Mouse (Mus musculus): ENCODE results near the gene Dvl2.

DNA sequence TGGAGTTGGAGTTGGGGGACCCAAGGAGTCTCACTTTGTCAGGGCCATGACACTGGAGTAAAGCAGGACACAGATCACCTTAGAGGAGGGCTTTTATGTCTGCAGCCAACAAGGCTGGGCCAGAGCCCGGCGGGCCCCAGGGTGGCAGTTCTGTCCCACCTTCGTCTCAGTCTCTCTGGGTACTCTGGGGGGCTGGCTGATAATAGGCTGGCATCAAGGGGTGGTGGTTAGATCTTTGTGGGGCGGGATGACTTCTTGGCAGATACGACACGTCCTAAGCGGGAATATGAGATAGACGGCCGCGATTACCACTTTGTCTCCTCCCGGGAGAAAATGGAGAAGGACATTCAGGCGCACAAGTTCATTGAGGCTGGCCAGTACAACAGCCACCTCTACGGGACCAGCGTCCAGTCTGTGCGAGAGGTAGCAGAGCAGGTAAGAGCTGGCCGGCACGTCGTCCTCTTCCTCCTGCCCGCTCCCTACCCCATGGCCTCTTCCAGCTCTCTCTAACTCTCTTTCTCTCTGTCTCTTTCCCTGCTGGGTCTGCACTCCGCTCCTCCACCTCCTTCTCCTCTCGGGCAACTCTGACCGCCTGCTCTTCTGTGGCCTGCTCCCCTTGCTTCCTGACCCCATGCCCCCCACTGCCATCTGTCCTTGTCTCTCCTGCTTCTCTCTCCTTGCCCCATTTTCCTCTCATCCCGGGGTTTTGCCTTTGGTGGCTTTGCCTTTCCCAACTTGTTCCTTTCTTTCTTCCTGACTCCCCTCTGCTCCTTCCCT is 42.1 kb downstream of the Dvl2 start:
- TF ChIP-seq CTCF (IDR thresholded peaks at IDR 0.05; ENCODE audit: borderline replicate concordance, extremely low read depth, insufficient read depth, insufficient read length) (no peak), POLR2A (IDR thresholded peaks at IDR 0.05; ENCODE audit: borderline replicate concordance, extremely low read depth, insufficient read depth, insufficient read length, poor library complexity, severe bottlenecking) (no peak)

Measured in brain, embryonic 14.5 days (tissue).